Mouse (Mus musculus) c-Kit-positive CD71-positive TER-119-positive erythroid progenitor cells, embryonic 14.5 days (primary cell): ENCODE measurements around the gene Mad2l2.

ENCODE experiments used
- DNase-seq: peaks from one replicate; pipeline ENCODE4 v3.0.0-alpha.2; 2013; ENCODE audit warnings: low spot score

Mad2l2 gene

GRCm38 (mm10) chr4:148143721-148144120, 13.5 kb downstream of the Mad2l2 start:
- DNase-seq: no peak

- no peak for DNase-seq
Observed at GRCm38 (mm10) chr4:148147714-148148113, 17.5 kb downstream of the Mad2l2 start.

- no peak for DNase-seq
Observed at GRCm38 (mm10) chr4:148149540-148149939, 19.4 kb downstream of the Mad2l2 start.

GRCm38 (mm10) chr4:148150242-148150641, 20.1 kb downstream of the Mad2l2 start:
- no peak for DNase-seq

- peak; percentile 39 for DNase-seq
Observed at GRCm38 (mm10) chr4:148150953-148151266, 20.7 kb downstream of the Mad2l2 start.

GRCm38 (mm10) chr4:148151267-148152168, 21.3 kb downstream of the Mad2l2 start, which contains the start of gene Fbxo6:
Gene Fbxo6, minus strand, starts transcription at chr4:148152140.
- peak; percentile 77 for DNase-seq

- no peak for DNase-seq
Observed at GRCm38 (mm10) chr4:148152547-148152946, 22.4 kb downstream of the Mad2l2 start.

- no peak for DNase-seq
Observed at GRCm38 (mm10) chr4:148154006-148154405, 23.8 kb downstream of the Mad2l2 start.

GRCm38 (mm10) chr4:148154982-148155381, 24.8 kb downstream of the Mad2l2 start:
- DNase-seq: peak; percentile 48

GRCm38 (mm10) chr4:148158436-148159348, 28.5 kb downstream of the Mad2l2 start:
- no peak for DNase-seq

- peak; percentile 78 for DNase-seq
Observed at GRCm38 (mm10) chr4:148159544-148160435, 29.6 kb downstream of the Mad2l2 start.

GRCm38 (mm10) chr4:148160436-148161390, 30.5 kb downstream of the Mad2l2 start, which contains the start of the genes Fbxo44 and Fbxo2:
Gene Fbxo44, minus strand, starts transcription at chr4:148160482.
Gene Fbxo2, plus strand, starts transcription at chr4:148160621.
- DNase-seq: no peak

- no peak for DNase-seq
Observed at GRCm38 (mm10) chr4:148164002-148164439, 33.8 kb downstream of the Mad2l2 start.

- DNase-seq: no peak
Observed at GRCm38 (mm10) chr4:148164461-148164860, 34.3 kb downstream of the Mad2l2 start.

GRCm38 (mm10) chr4:148165551-148165950, 35.4 kb downstream of the Mad2l2 start:
- DNase-seq: no peak

- no peak for DNase-seq
Observed at GRCm38 (mm10) chr4:148166431-148166830, 36.2 kb downstream of the Mad2l2 start.

- peak; percentile 44 for DNase-seq
Observed at GRCm38 (mm10) chr4:148166986-148167385, 36.8 kb downstream of the Mad2l2 start.

GRCm38 (mm10) chr4:148168287-148168686, 38.1 kb downstream of the Mad2l2 start:
- peak; percentile 51 for DNase-seq

- no peak for DNase-seq
Observed at GRCm38 (mm10) chr4:148169586-148169985, 39.4 kb downstream of the Mad2l2 start.

- peak; percentile 56 for DNase-seq
Observed at GRCm38 (mm10) chr4:148170842-148171241, 40.7 kb downstream of the Mad2l2 start.
